Mouse (Mus musculus): ENCODE results near the gene Rgma. TPM values are rescaled to one million over a fixed set of nuclear protein-coding genes. Genes with fewer than 3 reads are reported as not detected.

Rgma gene
- total RNA-seq, 2 experiments from 2014 or later = 8.1 to 12.1 TPM

DNA sequence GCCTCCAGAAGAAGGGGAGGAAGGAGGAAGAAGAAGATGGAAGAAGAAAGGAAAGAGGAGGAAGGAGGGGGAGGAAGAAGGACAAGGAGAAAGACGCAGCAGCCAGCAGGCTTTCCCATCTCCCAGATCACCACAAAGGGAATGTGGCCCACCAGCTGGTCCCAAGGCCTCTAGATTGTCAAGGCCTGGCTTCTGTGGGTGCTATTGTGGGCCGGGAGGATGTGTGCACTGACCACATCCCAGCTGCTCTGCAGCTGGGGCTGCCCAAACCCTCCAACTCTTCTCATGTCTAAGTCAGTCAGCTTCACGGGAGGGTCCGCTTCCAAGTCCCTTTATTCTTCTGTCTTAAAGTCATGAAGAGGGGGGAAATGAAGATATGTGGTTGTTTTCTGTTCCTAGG, 5.3 kb upstream of the Rgma start:
- DNase-seq (ENCODE audit: low spot score in 2 of 2) = no peak

DNA sequence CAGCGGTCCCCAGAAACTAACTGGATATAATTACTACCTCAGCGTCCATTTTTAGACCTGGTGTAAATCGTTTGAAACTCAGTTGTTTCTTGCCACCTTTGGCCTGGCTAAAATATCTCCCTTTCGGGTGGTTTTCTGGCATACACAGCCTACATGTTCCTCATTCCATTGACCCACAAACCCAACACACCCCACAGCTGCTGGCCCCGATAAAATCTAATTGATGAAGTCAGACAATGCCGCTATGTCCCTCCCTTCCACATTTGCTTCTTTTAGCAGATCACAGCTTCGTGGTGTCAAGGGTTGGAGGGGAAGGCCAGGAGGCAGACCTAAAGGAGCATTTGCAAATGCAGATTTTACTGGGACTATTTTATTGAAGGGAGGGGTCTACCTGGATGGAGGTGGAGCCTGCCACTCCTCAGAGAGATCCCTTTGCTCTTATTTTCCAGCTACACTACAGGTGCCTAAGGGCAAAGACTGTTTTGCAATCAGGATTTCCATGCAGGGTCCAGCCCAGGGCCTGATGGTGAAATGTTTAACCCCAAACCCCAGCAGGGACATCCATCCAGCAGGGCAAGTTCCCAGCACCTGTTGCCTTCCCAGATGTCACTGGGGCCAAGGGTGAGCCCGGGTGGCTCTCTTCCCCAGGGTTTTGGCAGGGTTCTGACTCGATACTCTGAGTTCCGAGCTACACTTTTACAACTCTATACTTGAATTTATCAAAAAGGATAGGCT, 3.6 kb upstream of the Rgma start:
- DNase-seq (ENCODE audit: low spot score in 2 of 2) = no peak

DNA sequence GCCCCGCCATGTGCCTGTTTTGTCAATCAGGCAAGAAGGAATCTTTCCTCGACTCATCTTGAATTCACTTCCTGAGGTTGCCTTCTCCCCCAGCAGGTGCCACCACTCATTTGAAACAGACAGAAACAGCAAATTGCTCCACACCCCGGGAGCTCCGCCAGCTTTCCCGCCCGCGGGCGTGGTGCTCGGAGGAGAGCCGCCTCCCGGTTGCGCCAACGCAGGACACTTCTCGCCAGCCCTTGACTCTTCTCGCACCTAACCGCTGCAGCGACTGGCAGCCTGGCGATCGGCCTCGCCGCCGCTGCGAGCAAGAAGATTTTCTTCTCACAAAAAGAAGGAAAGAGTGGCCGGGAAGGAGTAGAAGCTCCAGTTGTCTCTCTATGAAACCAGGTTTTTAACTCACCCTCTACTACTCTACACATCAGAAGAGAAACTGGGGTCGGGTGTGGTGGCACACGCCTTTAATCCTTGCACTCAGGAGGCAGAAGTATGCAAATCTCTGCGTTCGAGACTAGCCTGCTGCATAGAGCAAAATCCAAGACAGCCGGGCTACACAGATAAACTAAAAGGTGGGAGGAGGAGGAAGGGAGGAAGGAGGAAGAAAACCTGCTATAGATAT, 2.8 kb upstream of the Rgma start:
- peak; percentile 47 to 65 for DNase-seq (ENCODE audit: low spot score in 2 of 2)

- no peak for DNase-seq (ENCODE audit: low spot score in 2 of 2)
Measured at GRCm38 (mm10) chr7:73374727-73375126, 582 bp upstream of the Rgma start.

DNA sequence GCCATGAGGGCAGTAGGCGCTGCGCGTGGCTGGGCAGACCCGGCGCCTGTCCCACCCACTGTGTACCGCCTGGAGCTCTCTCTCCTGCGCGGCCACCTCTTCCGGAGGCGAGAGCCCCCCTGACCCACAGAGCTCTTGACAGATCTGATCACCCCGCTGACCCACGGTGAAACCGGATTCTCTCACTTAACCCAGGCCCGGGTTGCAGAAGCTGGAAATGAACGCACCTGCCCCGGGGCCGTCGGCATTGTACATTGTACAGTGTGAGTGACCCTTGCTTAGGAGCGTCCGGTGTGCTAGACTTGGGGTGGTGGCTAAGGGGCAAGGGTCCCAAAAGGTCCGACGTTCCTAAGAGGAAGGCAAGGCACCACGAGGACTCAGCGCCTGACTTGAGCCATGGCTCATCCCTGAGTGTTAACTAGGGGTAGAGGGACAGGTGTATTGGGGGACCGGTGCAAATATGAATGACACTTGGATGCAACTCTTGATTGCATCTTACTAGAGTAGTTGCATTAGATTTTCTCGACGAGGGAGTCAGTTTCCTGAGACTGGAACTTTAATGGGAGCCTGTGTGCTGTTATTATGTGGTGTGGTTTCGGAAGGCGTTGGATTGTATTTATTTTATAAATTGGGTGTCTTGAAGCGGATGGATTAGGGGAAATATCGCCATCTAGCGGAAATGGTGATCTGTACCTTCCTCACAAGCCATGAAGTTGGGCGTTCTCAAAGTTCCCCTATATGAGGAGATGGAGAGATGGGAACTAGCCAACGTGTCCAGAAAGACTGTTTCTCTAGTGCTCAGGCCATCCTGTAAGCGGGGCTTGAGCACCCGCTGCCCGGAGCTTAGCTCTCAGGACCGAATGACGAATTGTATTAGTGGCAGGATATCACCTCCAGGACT, 1.0 kb downstream of the Rgma start:
- peak in 1 of 2 experiments; percentile 51 for DNase-seq (ENCODE audit: low spot score in 2 of 2)

DNA sequence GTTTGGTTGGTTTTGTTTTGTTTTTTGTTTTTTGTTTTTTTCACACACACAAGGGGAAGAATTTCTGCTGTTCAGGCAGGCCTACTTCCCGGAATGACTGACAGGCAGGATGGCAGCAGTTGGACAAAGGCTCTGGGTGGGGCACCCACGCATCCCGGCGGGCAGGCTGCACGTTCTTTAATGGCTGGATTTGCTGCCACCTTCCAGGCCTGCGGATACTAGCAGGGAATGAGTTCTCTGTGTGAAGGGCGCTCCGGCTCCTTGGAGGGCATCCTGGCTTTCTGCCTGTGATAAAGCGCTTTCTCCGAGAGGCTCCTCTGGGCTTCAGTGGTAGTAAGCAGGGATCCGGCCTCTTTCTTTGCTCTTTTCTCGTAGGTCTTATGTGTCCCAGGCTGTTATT, 2.0 kb downstream of the Rgma start:
- no peak for DNase-seq (ENCODE audit: low spot score in 2 of 2)

DNA sequence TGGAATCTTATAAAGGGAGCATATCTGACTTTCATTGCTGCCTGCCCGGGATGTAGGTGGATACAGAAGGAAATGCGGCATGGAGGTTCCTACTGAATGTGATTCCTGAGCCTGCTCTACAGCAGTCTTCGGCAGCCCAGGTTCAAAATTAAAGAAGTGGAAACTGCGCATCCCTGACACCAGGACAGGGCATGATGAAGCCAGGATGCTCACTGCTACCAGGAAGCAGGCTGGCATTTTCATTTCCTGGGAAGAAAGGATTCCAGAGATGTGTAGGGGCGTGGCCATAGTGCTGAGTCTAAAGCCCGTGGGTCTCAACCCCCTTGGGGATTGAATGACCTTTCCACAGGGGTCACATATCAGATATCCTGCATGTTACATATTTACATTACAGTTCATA, 2.7 kb downstream of the Rgma start:
- no peak for DNase-seq (ENCODE audit: low spot score in 2 of 2)

GRCm38 (mm10) chr7:73382843-73383242, 7.5 kb downstream of the Rgma start:
- DNase-seq (ENCODE audit: low spot score in 2 of 2) = no peak

DNA sequence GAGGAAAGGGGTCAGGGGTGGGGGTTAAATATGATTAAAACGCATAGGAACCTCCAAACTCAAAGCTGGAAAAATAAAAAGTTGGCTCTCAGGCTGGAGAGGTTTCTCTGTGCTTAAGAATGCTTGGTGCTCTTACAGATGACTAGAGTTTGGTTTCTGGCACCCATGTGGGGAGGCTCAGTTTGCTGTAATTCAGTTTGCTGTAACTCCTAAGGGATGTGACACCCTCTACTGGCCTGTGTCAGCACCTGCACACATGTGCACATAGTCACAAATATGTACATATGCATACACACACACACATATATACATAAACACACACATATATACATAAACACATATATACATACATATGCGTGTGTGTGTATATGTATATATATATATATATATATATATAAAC, 13.6 kb downstream of the Rgma start:
- DNase-seq (ENCODE audit: low spot score in 2 of 2) = no peak

DNA sequence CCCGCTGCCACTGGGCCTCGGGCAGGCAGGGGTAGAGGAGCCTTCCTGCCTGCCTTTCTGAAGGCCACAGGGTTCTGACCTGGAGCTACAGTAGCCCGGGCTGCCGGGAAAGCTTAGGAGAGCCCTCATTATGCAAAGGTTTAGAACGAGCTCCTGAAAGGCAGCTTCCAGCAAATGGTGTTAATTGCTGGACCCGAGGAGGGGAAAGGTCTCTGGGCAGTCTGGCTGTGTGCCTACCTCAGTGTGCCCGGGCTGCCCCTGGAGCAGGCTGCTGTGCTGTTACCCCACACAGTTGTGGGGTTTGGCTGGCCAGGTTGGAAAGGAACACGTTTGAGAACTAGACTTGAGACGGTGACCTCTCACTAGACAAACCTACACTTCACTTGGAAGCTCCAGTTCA, 14.1 kb downstream of the Rgma start:
- no peak for DNase-seq (ENCODE audit: low spot score in 2 of 2)

DNA sequence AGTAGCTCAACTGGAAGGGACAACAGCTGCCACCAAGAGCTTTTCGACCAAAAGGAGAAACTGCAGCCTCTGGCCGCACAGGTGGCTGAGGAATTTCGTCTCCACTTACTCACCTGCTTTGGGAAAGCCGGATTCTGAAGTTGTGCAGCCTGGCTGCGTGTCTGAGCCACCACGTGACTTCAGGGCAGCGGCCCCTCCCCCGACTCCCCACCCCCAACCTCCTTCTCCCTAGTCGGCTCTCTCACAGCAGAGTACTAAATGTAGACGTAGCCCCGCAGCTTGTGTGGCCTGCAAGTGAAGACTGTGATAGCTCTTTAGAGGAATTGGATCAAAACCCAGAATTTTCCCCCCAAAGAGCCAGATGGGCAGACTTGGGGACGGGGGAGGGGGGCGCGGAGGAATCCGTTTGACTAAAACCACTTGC, 14.6 kb downstream of the Rgma start:
- DNase-seq (ENCODE audit: low spot score in 2 of 2) = no peak

DNA sequence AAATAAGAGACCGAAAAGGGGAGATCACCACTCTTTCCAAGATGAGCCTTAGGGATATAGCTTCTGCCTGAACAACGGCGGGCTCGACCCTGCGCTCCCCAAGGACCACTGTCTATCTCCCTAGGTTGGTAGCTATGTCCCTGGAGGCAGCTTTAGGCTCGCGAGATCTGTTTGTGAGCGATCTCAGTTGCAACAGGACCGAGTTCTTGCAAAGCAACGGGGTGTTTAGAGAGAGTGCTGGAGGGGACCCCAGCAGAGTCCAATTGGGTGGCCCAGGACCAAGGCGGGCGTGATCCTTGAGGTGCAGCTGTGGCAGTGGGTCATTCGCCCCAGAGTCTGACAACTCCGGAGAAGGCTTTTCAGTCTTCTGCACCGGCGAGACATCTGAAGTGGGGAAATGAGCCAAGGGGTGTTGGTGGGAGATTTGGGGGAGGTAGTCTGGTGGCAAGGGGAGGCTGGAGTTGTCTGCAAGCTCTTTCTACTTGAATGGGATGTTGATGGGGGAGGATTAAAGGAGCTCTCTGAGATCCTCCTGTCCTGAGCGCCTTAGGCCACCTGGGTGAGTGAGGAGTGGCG, 15.2 kb downstream of the Rgma start:
- no peak for DNase-seq (ENCODE audit: low spot score in 2 of 2)

GRCm38 (mm10) chr7:73391002-73391517, 15.8 kb downstream of the Rgma start:
- DNase-seq (ENCODE audit: low spot score in 2 of 2) = peak; percentile 84 to 89

DNA sequence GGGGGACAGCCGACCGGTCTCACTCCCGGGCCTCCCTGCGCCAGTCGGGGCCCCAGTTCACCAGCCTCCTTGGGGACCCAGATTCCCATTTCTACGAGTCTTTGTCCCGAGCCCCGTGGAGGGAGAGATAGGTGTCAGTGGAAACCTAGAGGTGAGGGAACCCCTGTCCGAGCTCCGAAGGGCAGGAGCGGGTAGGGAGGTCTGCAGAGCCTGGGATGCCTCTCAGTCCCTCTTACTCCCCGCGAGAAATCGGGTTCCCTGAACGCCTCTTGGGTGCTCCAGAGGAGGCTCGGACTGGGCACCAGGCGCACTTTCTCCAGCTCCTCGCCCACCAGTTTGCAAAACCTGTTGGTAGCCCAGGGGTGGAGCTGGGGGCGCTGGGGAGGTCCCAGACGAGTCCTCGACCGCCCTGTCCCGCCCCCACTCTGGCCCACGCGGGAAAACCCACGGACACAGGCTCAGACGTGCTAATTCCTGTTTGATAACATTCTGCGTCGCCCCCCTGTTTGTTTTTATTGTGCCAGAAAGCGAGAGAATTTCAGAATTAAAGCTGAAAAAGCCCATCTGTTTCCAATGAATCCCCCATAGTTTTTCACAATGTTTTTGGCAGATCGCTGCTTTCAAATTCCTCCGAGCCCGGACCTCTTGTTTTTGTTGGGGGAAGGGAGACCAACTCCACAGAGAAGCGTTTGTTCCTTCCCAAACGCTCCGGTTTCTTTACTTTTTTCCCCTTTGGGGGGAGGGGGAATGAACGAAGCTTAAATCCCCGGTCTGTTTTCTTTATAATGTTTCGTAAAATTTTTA, 16.4 kb downstream of the Rgma start:
- DNase-seq (ENCODE audit: low spot score in 2 of 2) = peak; percentile 41 to 47

DNA sequence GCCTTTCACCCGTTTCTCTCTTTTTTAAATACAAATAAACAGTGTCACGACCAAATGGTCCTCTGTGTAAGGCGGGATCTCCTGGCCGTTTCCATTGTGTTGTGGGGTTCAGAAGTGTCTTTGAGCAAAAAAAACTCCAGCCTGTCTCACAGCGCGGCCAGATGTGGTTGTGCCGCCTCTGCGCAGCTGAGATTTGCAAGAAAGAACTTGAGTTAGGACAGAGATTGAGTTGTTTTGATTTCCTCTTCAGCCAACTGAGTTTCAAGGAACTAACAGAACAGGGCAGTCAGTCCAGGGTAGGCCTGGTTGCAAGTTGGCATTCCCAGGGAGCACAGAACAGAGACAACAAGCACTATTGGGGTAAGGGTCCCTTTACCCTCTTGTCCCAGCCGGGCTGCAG, 17.1 kb downstream of the Rgma start:
- no peak for DNase-seq (ENCODE audit: low spot score in 2 of 2)

DNA sequence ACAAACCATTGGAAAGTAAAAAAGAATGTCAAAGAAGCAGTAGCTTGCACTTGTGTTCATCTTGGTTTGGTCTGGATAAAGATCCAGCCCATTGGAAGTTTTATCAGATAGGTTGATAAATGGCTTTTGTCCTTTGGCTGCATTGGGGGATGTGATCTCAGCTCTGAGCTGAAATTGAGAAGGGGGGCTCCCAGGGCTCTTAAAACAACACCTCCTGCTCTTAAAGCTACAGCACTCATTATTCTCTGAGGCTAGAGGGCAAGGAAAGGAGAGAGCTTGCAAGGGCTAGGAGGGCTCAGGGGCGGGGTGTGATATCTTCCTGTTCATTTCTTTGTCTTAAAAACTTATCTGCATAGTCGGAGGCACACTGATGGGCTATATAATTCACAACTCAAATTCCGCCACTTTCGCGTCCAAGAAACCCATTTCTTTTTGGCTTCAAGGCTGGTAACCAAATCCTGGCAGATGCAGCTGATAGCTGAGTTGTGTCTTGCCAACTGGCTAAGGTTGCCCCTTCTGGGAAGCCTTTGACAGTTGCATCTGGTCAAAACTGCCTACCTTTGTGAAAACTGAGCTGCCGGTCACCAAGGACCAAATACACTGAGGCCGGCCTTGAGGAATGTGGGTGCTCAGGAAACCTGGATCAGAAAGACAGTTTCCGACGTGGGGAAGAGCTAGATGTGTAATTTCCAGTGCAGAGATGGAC, 18.2 kb downstream of the Rgma start:
- no peak for DNase-seq (ENCODE audit: low spot score in 2 of 2)

GRCm38 (mm10) chr7:73394013-73394409, 18.7 kb downstream of the Rgma start:
- DNase-seq (ENCODE audit: low spot score in 2 of 2) = no peak

- peak; percentile 70 to 76 for DNase-seq (ENCODE audit: low spot score in 2 of 2)
Measured at GRCm38 (mm10) chr7:73398319-73398718, 23.0 kb downstream of the Rgma start.

GRCm38 (mm10) chr7:73398806-73399442, 23.6 kb downstream of the Rgma start:
- DNase-seq (ENCODE audit: low spot score in 2 of 2) = no peak
